In genomic region chr9:63625090-63625756, GRCm38 (mm10) we compare ENCODE assay signal across 24 mouse cellular contexts. TPM values are rescaled to one million over a fixed set of nuclear protein-coding genes. Genes with fewer than 3 reads are reported as not detected.
"Had no signal": no experiment of that assay in that cellular context is flagged by ENCODE, and none has a peak within 500 bp of the region (broad histone marks: within the 10 kb centered on the region; RNA-seq: fewer than 3 reads in every experiment).

No protein-coding gene starts in this region.

- H3K4me3 ChIP-seq: lung, embryonic 15.5 days; megakaryocyte, embryonic 14.5 days; midbrain, embryonic 13.5 days; midbrain, embryonic 15.5 days; neural tube, embryonic 13.5 days; neural tube, embryonic 15.5 days had no signal

- DNase-seq: liver, postnatal 0 days; lung, adult 2 months; lung, postnatal 14 days; lung, postnatal 36 days; retina, postnatal 1 day; right cerebral cortex, adult 18-20 months; right cerebral cortex, postnatal 25 days; right cerebral cortex, postnatal 4 days; spleen, adult 18-20 months; thymus, adult 18-20 months; thymus, postnatal 14 days; thymus, postnatal 36 days had no signal

- H3K27ac ChIP-seq: lung, embryonic 15.5 days; macrophage; midbrain, embryonic 13.5 days; midbrain, embryonic 15.5 days; neural tube, embryonic 13.5 days; neural tube, embryonic 15.5 days had no signal

- ATAC-seq: liver, postnatal 0 days; lung, postnatal 0 days; midbrain, embryonic 13.5 days; midbrain, embryonic 15.5 days had no signal

RNA-seq across cellular contexts. Expression of gene Iqch, which starts 22.9 kb away (rescaled TPM):
- total RNA-seq: megakaryocyte progenitor cell, adult 5-6 weeks; midbrain, postnatal 0 days; monocyte, adult 5-6 weeks had no signal
- polyA plus RNA-seq: macrophage; small intestine, adult 2 months had no signal
